Mouse (Mus musculus) liver, embryonic 12.5 days (tissue): ENCODE measurements at regions not wholly inside any gene's neighbourhood (a gene's known extent, or its start where the extent isn't known, plus 50 kb on each side); places are given as distances from the start of the nearest gene placed in this dataset. TPM values are rescaled to one million over a fixed set of nuclear protein-coding genes. Genes with fewer than 3 reads are reported as not detected.

Experiments
- ATAC-seq: fragments of 200-750 bp; cut with Nextera tagmentation; 2 replicates; pipeline ENCODE4 v1.8.0; 2017; ENCODE audit warnings: moderate number of reproducible peaks, mild to moderate bottlenecking, moderate library complexity
- H3K27ac ChIP-seq: fragments of 300-500 bp; sonication (generic); 2 replicates; pipeline ENCODE4 v1.5.1; 2016; ENCODE audit warnings: mild to moderate bottlenecking
- H3K27me3 ChIP-seq: fragments of 300-500 bp; sonication (generic); replicated peaks from 2 replicates; pipeline ENCODE4 v1.6.1; 2016; ENCODE audit warnings: mild to moderate bottlenecking, moderate library complexity
- H3K36me3 ChIP-seq: fragments of 300-500 bp; sonication (generic); 2 replicates; pipeline ENCODE4 v1.6.1; 2016; ENCODE audit warnings: mild to moderate bottlenecking, moderate library complexity
- H3K4me1 ChIP-seq: fragments of 300-500 bp; sonication (generic); 2 replicates; pipeline ENCODE4 v1.6.1; 2016
- H3K4me2 ChIP-seq: fragments of 300-500 bp; sonication (generic); 2 replicates; pipeline ENCODE4 v1.6.1; 2016; ENCODE audit warnings: mild to moderate bottlenecking, moderate library complexity
- H3K4me3 ChIP-seq: fragments of 300-500 bp; sonication (generic); 2 replicates; pipeline ENCODE4 v1.5.1; 2016; ENCODE audit warnings: mild to moderate bottlenecking, moderate library complexity
- H3K9ac ChIP-seq: fragments of 300-500 bp; sonication (generic); 2 replicates; pipeline ENCODE4 v1.6.1; 2016; ENCODE audit warnings: mild to moderate bottlenecking, moderate library complexity
- H3K9me3 ChIP-seq: fragments of 300-500 bp; sonication (generic); replicated peaks from 2 replicates; pipeline ENCODE4 v1.6.1; 2016; ENCODE audit warnings: mild to moderate bottlenecking, moderate library complexity
- whole genome bisulfite sequencing: fragments of 180-500 bp; shearing (Covaris S2); methylation state at CpG from one replicate; pipeline ENCODE4 v1.1.7; 2016; ENCODE audit not compliant: insufficient replicate concordance; 5-methylcytosine and 5-hydroxymethylcytosine counted together
- microRNA-seq: library from miRNA; unstranded; fragments of <30 nt; microRNA quantifications from one replicate; pipeline ENCODE4, GENCODE M21; 2017

- Histone ChIP-seq H3K36me3 (no peaks in the 10 kb centered on the region), H3K27me3 (no peaks in the 10 kb centered on the region), H3K4me3 (no peak overlapping the region), H3K4me2 (no peak overlapping the region), H3K27ac (no peak overlapping the region), H3K9me3 (no peaks in the 10 kb centered on the region), H3K9ac (no peak overlapping the region), H3K4me1 (no peaks in the 10 kb centered on the region)
- WGBS = 62% methylated on average over 6 of the region's 6 CpGs
- ATAC-seq = no peak
Observed at GRCm38 (mm10) chr6:70067716-70068415, 724.2 kb downstream of the Rpia start.

- no peaks in the 10 kb centered on the region for H3K36me3 ChIP-seq
- 70% methylated on average over 1 of the region's 1 CpGs for WGBS
- no peaks in the 10 kb centered on the region for H3K9me3 ChIP-seq
- no peak overlapping the region for H3K27ac ChIP-seq
- H3K9ac ChIP-seq = no peak overlapping the region
- no peaks in the 10 kb centered on the region for H3K4me1 ChIP-seq
- no peaks in the 10 kb centered on the region for H3K27me3 ChIP-seq
- ATAC-seq = no peak
- no peak overlapping the region for H3K4me2 ChIP-seq
- no peak overlapping the region for H3K4me3 ChIP-seq
Observed at GRCm38 (mm10) chr6:70059028-70059427, 733.0 kb downstream of the Rpia start.

GRCm38 (mm10) chr6:70058374-70058773 is 733.7 kb downstream of the Rpia start:
- Histone ChIP-seq H3K27ac (no peak overlapping the region), H3K27me3 (no peaks in the 10 kb centered on the region), H3K9ac (no peak overlapping the region), H3K9me3 (no peaks in the 10 kb centered on the region), H3K4me1 (no peaks in the 10 kb centered on the region), H3K4me3 (no peak overlapping the region), H3K4me2 (no peak overlapping the region), H3K36me3 (no peaks in the 10 kb centered on the region)
- 77% methylated on average over 3 of the region's 3 CpGs for WGBS
- no peak for ATAC-seq

- H3K9ac ChIP-seq = no peak overlapping the region
- 44% methylated on average over 2 of the region's 2 CpGs for WGBS
- no peaks in the 10 kb centered on the region for H3K4me1 ChIP-seq
- H3K27ac ChIP-seq = no peak overlapping the region
- H3K27me3 ChIP-seq = no peaks in the 10 kb centered on the region
- no peaks in the 10 kb centered on the region for H3K9me3 ChIP-seq
- H3K4me2 ChIP-seq = no peak overlapping the region
- H3K4me3 ChIP-seq = no peak overlapping the region
- no peak for ATAC-seq
- no peaks in the 10 kb centered on the region for H3K36me3 ChIP-seq
Observed at GRCm38 (mm10) chr6:70040894-70041293, 751.1 kb downstream of the Rpia start.

GRCm38 (mm10) chr6:70033674-70034073 is 758.4 kb downstream of the Rpia start:
- no peaks in the 10 kb centered on the region for H3K36me3 ChIP-seq
- H3K4me2 ChIP-seq = no peak overlapping the region
- ATAC-seq = no peak
- H3K27ac ChIP-seq = no peak overlapping the region
- H3K4me1 ChIP-seq = no peaks in the 10 kb centered on the region
- H3K27me3 ChIP-seq = no peaks in the 10 kb centered on the region
- no peak overlapping the region for H3K4me3 ChIP-seq
- H3K9ac ChIP-seq = no peak overlapping the region
- WGBS = 59% methylated on average over 1 of the region's 1 CpGs
- no peaks in the 10 kb centered on the region for H3K9me3 ChIP-seq

GRCm38 (mm10) chr6:70011555-70011954 is 780.5 kb downstream of the Rpia start:
- no peak overlapping the region for H3K9ac ChIP-seq
- ATAC-seq = no peak
- H3K36me3 ChIP-seq = no peaks in the 10 kb centered on the region
- H3K4me3 ChIP-seq = no peak overlapping the region
- no peak overlapping the region for H3K4me2 ChIP-seq
- H3K4me1 ChIP-seq = no peaks in the 10 kb centered on the region
- no peaks in the 10 kb centered on the region; the same call in 1 of the 2 replicates for H3K9me3 ChIP-seq
- no peak overlapping the region for H3K27ac ChIP-seq
- H3K27me3 ChIP-seq = no peaks in the 10 kb centered on the region

Small RNA genes in the stretch of these regions (microRNA-seq; reads per million reads assigned to microRNA genes)
- not detected for gene Gm23694
- not detected for gene Gm24096
